Mouse (Mus musculus) adrenal gland, adult 8-10 months (tissue): ENCODE measurements at regions not wholly inside any gene's neighbourhood (a gene's known extent, or its start where the extent isn't known, plus 50 kb on each side); places are given as distances from the start of the nearest gene placed in this dataset.
A peak's percentile ranks its signal among the peaks of the same experiment; 100 is the strongest.
"Not testable (repeated sequence)": the region's sequence is repeated elsewhere in the genome, so short reads cannot be mapped to it uniquely, and the experiment has no call there.

Experiments used
- DNase-seq: peaks from one replicate; pipeline ENCODE4 v3.0.0; 2022

DNA sequence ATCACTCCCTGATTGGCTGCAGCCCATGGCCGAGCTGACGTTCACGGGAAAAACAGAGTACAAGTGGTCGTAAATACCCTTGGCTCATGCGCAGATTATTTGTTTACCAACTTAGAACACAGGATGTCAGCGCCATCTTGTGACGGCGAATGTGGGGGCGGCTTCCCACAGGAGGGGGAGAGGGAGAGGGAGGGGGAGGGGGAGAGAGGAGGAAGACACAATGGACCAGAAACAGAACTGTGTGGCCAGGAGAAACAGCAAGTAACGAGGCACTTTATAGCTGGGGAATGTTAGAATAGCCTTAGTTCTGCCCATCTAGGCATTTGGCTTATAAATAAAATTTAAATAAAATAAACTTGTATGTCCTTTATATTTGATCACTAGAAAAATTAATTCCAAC lies 240.7 kb upstream of the Podxl start:
- DNase-seq, result not testable (repeated sequence)

DNA sequence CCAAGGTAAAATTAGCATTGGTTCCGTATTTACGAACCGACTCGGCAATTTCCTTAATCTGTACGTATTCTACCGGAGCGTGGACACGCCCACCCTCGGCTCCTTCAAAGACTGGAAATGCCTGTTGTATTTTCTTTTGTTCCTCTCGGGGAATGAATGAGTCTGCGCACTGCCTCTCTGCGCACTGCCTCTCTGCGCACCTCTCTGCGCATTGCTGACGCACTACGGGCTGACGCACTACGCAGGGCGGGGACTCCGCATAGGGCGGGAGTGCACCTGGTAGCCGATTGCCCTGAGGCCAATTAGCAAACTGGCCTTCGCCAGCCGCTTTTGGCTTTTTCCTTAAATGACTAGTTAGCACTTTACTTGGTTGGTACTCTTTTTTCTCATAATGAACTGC lies 239.4 kb upstream of the Podxl start:
- DNase-seq, result not testable (repeated sequence)

DNA sequence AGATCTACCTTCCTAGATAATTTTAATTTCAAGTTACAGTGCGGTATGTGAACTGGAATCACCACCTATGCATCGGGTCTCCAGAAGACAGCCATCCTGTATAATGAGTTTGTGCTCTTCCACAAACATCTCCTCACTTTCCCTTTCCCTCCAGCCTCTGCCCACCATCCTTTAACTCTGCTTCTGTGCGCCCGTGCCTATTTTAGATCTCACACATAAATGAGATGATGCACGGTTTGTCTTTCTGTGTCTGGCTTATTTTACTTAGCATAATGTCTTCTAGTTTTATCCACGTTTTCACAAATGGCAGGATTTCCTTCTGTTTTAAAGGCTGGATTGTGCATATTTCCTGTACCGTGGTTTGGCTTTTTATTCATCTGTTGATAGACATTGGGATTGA lies 227.8 kb upstream of the Podxl start:
- no peak for DNase-seq

DNA sequence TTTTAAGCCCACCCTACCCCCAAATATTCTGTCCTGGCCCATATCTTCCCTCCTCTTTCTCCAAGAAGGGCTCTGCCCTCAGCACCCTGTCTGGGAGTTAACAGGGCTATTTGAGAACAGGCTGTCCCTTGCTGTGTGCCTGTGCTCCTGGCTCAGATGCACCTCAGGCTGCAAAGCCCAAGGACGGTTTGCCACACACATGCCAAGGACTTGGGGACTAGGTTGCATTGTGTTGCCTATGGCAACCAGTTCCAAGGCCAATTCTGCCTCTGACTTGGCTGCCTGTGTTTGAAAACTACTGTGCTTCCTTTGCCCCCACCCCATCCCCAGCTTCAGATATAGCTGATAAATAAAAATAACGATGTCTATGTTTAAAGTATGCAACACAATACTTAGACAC lies 227.1 kb upstream of the Podxl start:
- DNase-seq, result peak; percentile 86

DNA sequence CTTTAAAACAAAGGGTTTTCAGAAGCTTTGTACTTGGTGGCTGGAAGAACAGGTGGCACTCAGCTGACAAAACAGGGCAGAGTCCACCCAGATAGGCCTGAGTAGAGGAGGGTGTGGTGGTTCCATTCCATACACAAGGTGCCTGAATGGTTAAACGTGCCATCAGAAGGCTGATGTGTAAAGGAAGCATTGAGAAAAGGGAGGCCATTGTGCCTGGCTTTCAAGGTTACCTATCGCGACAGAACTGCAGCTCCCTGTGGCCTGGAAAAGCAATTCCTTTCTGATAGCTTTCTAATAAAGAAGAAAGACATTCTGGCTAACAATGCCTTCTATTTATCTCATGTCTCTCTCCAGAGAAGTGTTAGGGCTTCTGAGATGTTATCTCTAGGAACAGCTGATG lies 213.1 kb upstream of the Podxl start:
- no peak for DNase-seq

DNA sequence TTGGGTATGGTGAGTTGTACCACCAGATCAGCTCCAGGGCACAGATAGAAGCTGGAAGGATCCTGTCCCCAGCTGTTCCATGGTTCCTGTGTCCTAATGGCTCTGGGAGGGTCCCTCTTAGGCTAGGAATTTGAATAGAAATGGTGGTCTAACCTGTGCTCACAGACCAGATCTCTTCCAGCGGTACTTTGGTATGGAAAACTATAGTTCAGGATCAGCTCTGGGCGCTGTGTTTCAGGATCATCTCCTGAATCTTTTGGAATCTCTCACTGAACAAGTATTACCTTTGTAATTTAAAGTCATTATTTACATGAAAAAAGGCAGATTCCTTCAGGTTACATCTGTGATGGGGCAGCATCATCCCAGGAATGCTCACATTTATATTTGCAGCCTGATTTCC lies 208.1 kb upstream of the Podxl start:
- DNase-seq, result no peak

DNA sequence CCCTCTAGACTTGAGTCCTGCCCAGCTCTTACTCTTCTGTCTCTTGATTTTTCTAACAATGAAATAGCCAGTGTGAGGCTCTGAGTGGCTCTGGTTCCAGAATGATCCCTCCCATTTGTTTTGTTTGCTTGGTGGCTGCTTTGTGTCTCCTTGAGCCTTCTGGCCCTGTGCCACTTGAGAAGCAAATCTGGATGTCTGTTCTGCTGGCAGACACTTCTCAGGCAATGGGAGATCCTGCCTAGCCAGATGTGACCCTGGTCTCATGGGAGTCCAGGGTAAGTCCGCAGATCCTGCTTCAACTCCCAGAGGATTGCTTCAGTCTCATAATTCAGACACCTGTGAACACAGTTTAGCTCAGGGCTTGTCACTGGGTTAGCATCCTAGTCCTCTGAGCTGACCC lies 181.8 kb upstream of the Podxl start:
- no peak for DNase-seq

DNA sequence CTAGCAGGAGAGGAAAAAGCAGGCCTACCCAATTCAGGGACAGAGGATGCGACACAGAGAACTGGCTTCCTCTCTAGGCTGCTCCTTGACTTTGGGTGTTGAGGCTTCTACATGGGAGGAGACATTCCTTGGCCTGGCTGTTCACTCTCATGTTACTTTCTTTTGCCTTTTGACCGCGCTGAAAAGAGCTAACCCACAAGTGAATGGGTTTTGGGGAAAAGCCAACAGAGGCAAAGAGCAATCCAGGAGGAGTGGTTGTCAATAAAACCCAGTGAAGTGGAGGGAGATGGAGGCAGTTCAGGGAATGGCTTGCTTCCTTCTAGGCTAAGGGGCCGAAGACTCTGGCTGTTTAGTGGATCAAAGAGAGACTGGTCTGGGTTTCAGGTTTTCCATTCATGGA lies 167.6 kb upstream of the Podxl start:
- no peak for DNase-seq

DNA sequence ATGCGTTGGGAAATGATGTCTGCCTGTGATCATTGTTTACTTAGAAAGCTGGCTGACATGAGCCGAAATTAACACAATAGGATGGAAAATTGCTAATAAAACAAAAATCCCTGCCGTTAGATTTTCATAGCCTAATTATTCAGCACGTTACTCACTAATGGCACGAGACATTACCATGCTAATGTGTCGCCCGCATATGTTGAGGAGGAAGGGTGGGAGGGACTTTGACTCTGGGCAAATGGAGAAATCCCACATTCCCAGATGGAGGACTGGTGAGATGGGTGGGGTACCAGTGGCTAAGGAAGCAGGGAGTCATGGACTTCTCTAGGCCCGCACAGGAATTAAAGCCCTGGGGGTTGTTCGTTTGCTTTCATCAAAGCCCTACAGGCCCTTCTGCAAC lies 155.8 kb upstream of the Podxl start:
- DNase-seq, result no peak

DNA sequence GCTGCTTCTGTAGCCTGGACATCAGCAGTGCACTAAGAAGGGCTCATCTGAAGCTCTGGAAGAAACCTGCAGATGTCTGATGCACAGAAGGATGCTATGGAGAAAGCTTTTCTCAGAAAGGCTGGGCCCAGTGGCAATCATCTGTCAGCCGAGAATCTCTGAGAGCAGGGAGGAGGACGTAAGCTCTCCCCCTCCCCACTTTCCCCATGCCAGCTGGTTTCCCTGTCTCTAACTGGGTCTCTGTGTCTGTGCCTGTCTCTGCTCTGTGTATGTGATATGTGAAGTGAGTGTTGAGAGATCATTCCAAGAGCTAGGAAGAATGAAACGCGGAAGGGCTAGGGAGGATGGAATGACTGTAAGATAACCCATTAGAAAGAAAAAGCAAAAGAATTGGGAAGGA lies 155.1 kb upstream of the Podxl start:
- no peak for DNase-seq

DNA sequence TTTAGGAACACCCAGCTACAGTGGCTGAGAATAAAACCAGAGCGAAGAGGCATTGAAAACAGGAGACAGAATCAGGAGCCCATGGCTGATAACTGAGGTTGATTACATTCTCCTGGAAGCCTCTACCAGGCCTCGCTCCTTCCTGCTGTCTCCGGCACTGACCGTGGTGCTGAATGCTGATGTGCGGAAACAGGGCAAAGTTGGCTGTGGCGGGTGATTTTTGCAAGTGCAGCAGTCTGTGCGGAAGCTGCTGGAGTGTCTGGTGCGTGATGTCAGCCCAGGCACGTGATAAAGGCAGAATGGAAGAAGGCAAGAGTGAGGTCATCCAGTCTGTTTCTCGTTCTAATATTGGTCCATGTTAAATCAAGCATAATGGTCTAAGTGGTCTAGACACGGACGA lies 153.8 kb upstream of the Podxl start:
- DNase-seq, result peak; percentile 18

DNA sequence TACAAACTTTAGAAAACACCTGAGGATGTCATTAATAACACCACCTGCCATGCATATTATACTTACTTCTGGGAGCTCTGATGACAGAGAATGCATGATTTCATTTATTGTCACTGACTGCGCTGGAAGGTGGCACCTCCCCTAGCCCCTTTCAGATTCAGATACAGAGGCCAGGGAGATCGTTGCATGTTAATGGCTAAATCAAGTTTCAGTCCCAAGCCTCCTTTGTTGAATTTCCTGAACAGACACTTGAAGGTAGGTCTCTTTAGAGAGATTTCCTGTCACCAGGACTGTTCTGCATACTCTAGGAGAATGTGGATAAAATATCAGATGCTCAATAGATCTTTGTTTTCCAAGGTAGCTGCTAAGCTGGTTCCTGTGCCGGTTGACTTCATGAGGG lies 143.5 kb upstream of the Podxl start:
- DNase-seq, result no peak

DNA sequence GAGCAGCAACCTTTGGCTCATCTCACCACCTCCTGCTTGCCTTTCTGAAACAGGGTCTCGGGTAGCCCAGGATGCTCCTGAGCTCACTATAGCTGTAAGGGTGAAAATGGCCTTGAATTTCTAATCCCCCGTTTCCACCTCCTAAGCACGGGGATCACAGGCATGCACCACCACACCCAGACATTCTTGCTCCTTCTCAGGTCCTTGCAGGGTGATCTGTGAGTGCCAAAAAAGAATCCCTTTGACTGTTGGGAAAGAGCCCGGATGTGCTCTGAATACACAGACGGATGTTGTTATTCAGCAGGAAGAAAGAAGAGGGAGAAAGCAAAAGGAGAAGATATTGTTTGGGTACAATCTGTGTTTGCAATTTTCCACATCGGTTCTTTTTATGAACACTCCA lies 140.4 kb upstream of the Podxl start:
- no peak for DNase-seq

DNA sequence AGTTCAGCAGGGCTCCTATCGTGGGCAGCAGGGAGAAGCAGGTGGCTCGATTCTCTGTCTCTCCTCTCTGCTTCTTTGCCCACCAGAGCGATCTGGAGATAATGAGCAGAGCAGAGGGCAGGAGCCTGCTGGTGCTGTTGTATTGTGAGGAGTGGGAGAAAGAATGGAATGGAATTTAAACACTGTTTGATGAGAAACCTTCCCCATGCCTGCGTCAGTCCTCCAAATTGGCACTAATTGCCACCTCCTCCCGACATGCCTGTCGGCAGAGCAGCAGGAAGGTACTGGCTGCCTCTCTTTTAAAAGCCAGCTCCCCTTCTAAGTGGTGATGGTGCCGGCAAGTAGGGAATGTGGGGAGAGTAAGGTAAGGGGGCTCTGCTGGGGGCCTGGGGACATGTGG lies 139.2 kb upstream of the Podxl start:
- no peak for DNase-seq

DNA sequence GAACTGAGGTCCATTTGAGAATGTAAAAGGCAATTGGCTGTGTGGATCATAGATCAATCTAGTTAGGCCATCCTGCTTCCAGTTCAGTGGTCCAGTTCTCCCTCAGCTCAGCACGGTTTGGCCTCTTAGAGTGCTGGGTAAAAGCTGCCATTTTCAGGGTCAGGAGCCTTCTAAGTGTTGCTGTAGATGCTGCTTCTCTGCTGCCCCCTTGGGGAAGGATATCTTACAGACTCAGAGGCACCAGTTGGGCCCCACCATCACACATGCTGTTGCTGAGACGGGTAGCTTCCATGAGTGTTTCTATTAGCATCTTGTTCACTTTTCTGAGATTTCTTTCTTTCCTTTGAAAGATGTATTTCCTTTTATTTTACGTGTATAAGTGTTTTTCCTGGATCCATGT lies 132.1 kb upstream of the Podxl start:
- DNase-seq, result no peak

DNA sequence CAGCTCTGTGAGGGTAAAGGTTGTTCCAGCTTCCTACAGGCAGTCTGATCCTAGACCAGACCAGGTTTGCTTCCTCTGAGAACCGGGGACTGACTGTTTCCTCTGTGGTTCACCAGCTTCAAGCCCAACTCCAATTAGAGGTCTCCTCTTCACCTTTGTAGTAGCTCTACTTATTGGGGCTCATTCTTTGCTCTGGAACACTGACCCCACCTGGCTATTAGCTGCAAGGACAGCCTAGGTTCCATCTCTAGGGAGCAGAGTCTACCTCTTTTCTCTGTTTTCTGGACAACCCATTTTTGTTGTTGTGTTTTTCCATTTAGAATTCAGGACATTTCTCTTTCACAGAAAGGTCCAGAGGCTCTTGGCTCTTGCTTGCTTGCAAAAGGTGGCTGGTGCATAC lies 129.3 kb upstream of the Podxl start:
- no peak for DNase-seq

DNA sequence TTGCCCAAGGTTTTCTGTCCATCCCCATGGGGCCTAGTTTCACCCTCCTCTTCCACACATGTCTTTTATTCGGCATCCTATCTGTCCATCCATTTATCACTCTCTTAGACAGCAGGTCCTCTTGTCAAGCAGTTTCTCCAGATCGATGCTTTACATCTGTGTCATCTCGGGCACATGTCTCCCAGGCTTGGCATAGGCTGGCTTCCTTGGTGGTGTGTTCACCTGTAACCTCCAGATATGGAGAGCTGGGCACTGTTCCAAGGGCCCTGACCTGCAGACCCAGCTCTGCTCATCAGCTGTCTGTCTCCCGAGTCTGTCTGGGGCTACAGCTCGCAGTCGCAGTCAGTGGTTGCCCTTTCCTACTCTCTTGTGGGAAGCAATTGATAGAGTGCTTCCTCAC lies 128.2 kb upstream of the Podxl start:
- DNase-seq, result no peak

DNA sequence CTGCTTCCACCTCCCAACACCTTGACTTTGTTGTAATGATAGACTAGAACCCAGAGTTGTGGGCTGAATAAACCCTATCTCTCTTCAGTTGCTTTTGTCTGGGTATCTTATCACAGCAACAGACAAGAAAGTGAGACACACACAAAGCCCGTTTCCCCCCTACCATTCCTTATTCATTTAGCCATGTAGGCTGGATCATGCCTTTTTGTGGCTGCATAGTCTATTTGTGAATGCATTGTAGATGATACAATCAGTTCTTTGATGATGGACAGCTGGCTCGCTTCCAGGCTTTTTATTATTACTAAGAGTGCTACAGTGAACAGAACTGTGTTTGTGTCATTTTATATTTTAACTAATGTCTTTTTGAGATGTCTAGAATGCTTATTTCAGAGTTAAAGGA lies 116.3 kb upstream of the Podxl start:
- no peak for DNase-seq

DNA sequence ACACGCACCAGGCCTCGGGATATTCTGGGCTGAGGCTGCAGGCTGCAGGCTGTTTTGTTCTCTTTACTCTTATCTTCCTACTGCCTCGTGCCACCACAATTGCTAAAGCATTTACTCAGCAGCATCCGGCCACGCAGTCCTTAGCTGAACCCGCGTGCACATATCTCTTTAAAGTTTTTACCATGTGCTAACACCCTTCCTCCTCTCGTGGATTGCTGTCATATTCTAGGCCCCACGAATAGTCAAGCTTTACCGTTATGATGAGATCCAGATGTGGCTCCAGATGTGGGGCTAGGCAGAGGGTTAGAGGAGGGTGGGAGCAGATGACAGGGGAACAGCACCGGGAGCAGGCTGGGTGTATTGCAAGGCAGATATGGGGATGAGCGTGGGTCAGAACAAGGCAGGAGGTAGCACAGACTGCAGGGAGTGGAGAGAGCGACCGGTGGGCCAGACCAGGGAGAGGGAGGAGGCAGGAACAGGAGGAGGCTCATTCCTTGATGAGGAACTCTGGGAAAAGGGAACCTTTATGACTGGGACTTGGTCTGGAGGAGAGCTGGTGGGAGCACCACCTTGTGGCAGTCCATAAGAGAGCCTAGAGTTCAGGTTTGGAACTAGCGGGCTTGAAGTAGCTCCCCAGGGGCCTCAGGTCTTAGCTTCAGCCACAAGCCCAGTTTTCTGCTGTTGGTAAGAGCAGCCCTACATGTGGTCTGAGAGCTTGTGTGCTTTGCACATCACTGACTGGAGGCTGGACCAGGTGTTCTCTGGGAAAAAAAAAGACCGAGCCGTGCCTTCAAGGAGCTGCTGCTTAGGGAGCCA lies 102.1 kb upstream of the Podxl start:
- no peak for DNase-seq

DNA sequence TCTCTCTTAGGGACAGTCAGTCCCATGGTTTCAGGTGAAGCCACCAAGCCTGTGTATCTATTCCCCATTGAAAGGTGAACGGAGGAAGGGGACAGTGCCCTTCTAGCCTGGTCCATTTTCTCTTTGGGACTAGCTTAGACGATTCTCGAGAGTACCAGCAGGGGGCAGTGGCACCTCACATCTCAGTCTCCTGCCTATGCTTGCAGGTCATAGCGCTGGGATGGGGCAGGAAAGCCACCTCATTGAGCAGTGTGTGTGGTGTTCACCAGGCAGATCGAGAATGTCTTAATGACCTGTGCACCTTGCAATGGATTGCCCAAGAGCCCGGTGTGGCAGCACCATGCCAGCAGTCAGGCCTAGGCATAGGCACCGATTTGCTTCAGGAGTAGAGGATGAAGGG lies 100.7 kb upstream of the Podxl start:
- DNase-seq, result peak; percentile 28

DNA sequence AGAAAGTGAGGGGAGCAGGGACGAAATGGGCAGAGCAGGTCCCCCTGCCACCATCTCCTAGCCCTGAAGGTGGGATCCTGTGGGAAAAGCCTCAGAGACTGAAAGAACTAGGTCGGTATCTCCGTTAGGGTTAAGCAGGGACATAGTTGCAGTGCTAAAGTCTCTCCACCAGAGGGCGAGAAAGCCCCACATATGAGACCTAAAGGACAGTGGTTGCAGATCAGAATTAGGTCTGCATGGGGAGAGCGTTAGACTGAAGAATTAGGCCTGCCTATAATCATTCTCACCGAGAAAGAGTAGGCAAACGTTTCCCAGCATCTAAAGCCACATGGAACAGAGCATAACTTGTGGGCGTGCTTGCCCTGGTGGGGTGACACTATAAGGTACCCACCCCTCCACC lies 97.0 kb upstream of the Podxl start:
- DNase-seq, result no peak

DNA sequence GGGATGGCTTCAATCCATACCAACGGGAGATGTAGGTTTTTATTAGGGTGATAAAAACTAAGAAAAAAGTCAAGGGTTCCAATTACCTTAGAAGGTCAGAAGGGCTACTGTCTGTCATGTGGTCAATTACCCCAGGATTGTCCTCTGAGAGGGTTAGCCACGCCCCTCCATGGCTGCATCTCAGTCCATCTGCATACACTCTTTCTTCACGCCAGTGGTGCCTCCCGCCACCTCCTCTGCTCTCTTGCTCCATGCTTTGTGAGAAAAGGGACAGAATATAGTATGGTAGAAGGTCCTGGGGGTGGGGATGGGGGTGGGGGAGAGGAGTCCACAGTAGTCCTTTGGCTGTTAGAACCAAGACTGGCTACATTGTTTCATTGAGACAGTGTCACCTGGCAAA lies 96.1 kb upstream of the Podxl start:
- DNase-seq, result no peak

DNA sequence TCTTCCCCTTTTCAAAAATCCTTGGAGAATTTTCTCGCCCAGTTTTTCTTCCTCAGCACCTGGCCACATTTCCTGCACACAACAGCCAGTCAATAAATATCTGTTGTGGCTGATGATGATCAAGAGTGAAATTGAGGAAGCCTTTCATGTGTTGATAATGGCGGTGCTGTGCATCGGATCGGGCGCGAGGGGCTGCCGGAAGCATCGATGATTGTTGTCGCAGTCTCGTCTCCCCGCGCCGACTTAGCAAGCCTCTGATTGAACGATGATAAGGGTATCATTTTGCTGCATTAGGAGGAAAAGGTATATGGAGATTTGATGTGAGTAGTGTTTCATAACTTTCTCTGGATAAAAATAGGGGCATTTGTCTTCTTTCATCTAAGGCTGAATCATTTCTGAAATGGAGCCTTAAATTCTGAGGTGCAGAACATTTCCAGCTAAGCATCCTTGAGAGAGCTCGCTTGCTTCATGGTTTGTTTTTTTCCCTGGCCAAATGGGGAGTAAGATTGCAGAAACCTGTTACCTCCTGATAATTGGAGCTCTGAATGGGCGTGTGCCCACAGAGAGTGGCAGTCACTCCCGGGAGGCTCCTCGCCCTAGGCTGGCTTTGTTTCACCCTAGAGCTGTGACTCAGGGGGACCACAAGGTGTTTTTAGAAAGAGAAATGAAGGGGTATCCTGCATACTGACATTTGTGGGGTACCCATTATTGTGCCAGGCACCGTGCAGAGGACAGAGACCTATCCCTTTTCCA lies 94.8 kb upstream of the Podxl start:
- DNase-seq, result no peak

DNA sequence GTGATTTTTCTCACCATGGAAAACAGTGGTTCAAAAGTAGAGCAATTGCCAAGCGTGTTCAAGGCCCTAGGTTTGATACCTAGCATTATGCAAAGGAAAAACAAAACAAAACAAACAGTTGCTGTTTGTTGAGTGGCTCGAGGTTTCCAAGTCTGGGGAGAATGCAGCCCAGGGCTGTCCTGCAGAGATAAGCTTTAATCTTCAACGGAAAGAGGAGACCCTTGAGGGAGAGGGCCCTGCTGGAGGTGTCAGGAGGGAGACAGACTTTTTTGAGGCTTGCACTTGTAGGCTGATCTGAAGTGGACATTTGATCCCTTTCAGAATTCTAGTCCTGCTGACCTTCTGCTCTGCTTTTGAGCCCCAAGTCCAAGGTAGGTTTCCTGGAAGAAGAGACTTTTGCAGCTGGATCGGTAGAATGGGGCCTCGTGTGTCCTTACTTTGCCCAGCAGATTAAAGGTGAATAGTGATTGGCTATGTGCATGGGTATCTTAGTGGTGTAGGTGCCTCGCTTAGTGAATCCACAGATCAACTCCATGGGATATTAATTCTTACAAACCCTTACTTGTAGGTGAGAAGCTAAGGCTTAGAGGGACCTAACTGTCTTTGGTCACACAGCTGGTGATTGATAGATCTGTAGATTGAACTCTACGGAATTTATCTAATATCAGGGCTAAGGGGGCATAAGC lies 87.2 kb upstream of the Podxl start:
- DNase-seq, result no peak
